Mouse (Mus musculus) cerebral cortex, adult 2 months (tissue): Measurements from ENCODE around the gene Cckar.

Experiments
- WGBS: fragments of 180-500 bp; shearing (Covaris S2); methylation state at CpG from one replicate; pipeline ENCODE4 v1.1.7; 2018; 5-methylcytosine and 5-hydroxymethylcytosine counted together

The Cckar gene

GRCm38 (mm10) chr5:53707235-53708177 lies at the start of gene Cckar:
Gene Cckar, minus strand, starts transcription at chr5:53707705.
- 54% methylated on average over 11 of the region's 11 CpGs for WGBS

- WGBS, result 73% methylated on average over 2 of the region's 2 CpGs
Observed at GRCm38 (mm10) chr5:53744061-53744460, 36.6 kb upstream of the Cckar start.

GRCm38 (mm10) chr5:53732933-53733332 lies 25.4 kb upstream of the Cckar start:
- WGBS, result 86% methylated on average over 10 of the region's 10 CpGs

- WGBS, result 71% methylated on average over 3 of the region's 3 CpGs
Observed at GRCm38 (mm10) chr5:53727606-53728005, 20.1 kb upstream of the Cckar start.

GRCm38 (mm10) chr5:53726011-53726410 lies 18.5 kb upstream of the Cckar start:
- WGBS, result 84% methylated on average over 5 of the region's 5 CpGs

- WGBS, result 63% methylated on average over 5 of the region's 5 CpGs
Observed at GRCm38 (mm10) chr5:53716462-53716861, 9.0 kb upstream of the Cckar start.

- WGBS, result 78% methylated on average over 9 of the region's 9 CpGs
Observed at GRCm38 (mm10) chr5:53711277-53711676, 3.8 kb upstream of the Cckar start.

- WGBS, result 77% methylated on average over 4 of the region's 4 CpGs
Observed at GRCm38 (mm10) chr5:53708191-53708590, 686 bp upstream of the Cckar start.

GRCm38 (mm10) chr5:53702686-53703085 lies 4.8 kb downstream of the Cckar start:
- 59% methylated on average over 14 of the region's 14 CpGs for WGBS

- WGBS, result 75% methylated on average over 9 of the region's 9 CpGs
Observed at GRCm38 (mm10) chr5:53697794-53698193, 9.7 kb downstream of the Cckar start.

GRCm38 (mm10) chr5:53696701-53697100 lies 10.8 kb downstream of the Cckar start:
- 92% methylated on average over 3 of the region's 3 CpGs for WGBS

GRCm38 (mm10) chr5:53692662-53693061 lies 14.8 kb downstream of the Cckar start:
- WGBS, result 94% methylated on average over 1 of the region's 1 CpGs

- WGBS, result 86% methylated on average over 8 of the region's 8 CpGs
Observed at GRCm38 (mm10) chr5:53692100-53692499, 15.4 kb downstream of the Cckar start.

GRCm38 (mm10) chr5:53691577-53691976 lies 15.9 kb downstream of the Cckar start:
- WGBS, result 82% methylated on average over 3 of the region's 3 CpGs

- 55% methylated on average over 7 of the region's 7 CpGs for WGBS
Observed at GRCm38 (mm10) chr5:53688326-53688725, 19.2 kb downstream of the Cckar start.

- WGBS, result 78% methylated on average over 2 of the region's 2 CpGs
Observed at GRCm38 (mm10) chr5:53686379-53686778, 21.1 kb downstream of the Cckar start.

- 90% methylated on average over 4 of the region's 4 CpGs for WGBS
Observed at GRCm38 (mm10) chr5:53685623-53686022, 21.9 kb downstream of the Cckar start.

- 88% methylated on average over 1 of the region's 1 CpGs for WGBS
Observed at GRCm38 (mm10) chr5:53684417-53684816, 23.1 kb downstream of the Cckar start.

GRCm38 (mm10) chr5:53683916-53684315 lies 23.6 kb downstream of the Cckar start:
- 58% methylated on average over 3 of the region's 3 CpGs for WGBS

- WGBS, result 53% methylated on average over 6 of the region's 6 CpGs
Observed at GRCm38 (mm10) chr5:53679651-53680050, 27.9 kb downstream of the Cckar start.

GRCm38 (mm10) chr5:53678036-53678767 lies 29.3 kb downstream of the Cckar start:
- WGBS, result 47% methylated on average over 13 of the region's 13 CpGs

- 91% methylated on average over 8 of the region's 8 CpGs for WGBS
Observed at GRCm38 (mm10) chr5:53676671-53677070, 30.8 kb downstream of the Cckar start.
